8 mouse cellular contexts compared by ENCODE assay signal in genomic region chr4:46038591-46038891, GRCm38 (mm10). TPM values are rescaled to one million over a fixed set of nuclear protein-coding genes. Genes with fewer than 3 reads are reported as not detected.
DNase-seq lines count a peak whose midpoint lies in the region; ATAC-seq and TF ChIP-seq lines count a peak whose summit lies in the region.

No protein-coding gene starts in this region.

- peaks cover 52% of the 10 kb centered on the region for H3K4me1 ChIP-seq in heart, embryonic 15.5 days (replicated peaks)
- 0 out of 2 replicates have a peak, but pooled peaks cover 2% of the 10 kb centered on the region for H3K4me1 ChIP-seq in brown adipose tissue, adult 24 weeks (ENCODE audit: control insufficient read depth, insufficient read depth, insufficient read length, low read length)
- H3K4me1 ChIP-seq in hindbrain, postnatal 0 days (ENCODE audit: insufficient read depth, low read length) = peaks cover 5% of the 10 kb centered on the region; the same call in 1 of the 2 replicates
- peaks cover 26% of the 10 kb centered on the region for H3K4me1 ChIP-seq in midbrain, embryonic 13.5 days (replicated peaks)

- peak overlapping the region; percentile 85 for H3K9ac ChIP-seq in heart, embryonic 15.5 days
- H3K9ac ChIP-seq in hindbrain, postnatal 0 days (replicated peaks; ENCODE audit: low read length) = no peak overlapping the region; the same call in 1 of the 2 replicates
- H3K9ac ChIP-seq in midbrain, embryonic 13.5 days (replicated peaks) = peak overlapping the region; percentile 66; the same call in 1 of the 2 replicates

- H3K4me2 ChIP-seq in heart, embryonic 15.5 days = peak overlapping the region; percentile 92
- H3K4me2 ChIP-seq in hindbrain, postnatal 0 days (ENCODE audit: low read depth, low read length) = peak overlapping the region; percentile 100
- peak overlapping the region; percentile 95 for H3K4me2 ChIP-seq in midbrain, embryonic 13.5 days (replicated peaks)

- H3K27me3 ChIP-seq in heart, embryonic 15.5 days = peaks cover 19% of the 10 kb centered on the region; the same call in 1 of the 2 replicates
- peaks cover 35% of the 10 kb centered on the region for H3K27me3 ChIP-seq in hindbrain, postnatal 0 days (ENCODE audit: insufficient read depth, low read length)
- H3K27me3 ChIP-seq in midbrain, embryonic 13.5 days = peaks cover 50% of the 10 kb centered on the region

- peak overlapping the region; percentile 97 for H3K27ac ChIP-seq in heart, embryonic 15.5 days
- no peak overlapping the region for H3K27ac ChIP-seq in brown adipose tissue, adult 24 weeks (replicated peaks; ENCODE audit: low read depth, low read length)
- no peak overlapping the region for H3K27ac ChIP-seq in hindbrain, postnatal 0 days
- no peak overlapping the region for H3K27ac ChIP-seq in midbrain, embryonic 13.5 days

- H3K9me3 ChIP-seq in heart, embryonic 15.5 days (replicated peaks) = no peaks in the 10 kb centered on the region
- H3K9me3 ChIP-seq in hindbrain, postnatal 0 days (ENCODE audit: low read length) = no peaks in the 10 kb centered on the region
- no peaks in the 10 kb centered on the region for H3K9me3 ChIP-seq in midbrain, embryonic 13.5 days

- DNase-seq in heart, postnatal 25 days (ENCODE audit: low spot score) = no peak
- DNase-seq in hindbrain, postnatal 0 days (ENCODE audit: low spot score) = no peak
- no peak for DNase-seq in spleen, adult 12 weeks (ENCODE audit: low spot score)
- no peak for DNase-seq in left cerebral cortex, postnatal 10 days (ENCODE audit: extremely low spot score in 1 of 2, low spot score in 2 of 2)

- intact Hi-C loops in heart, postnatal 25 days (cut with DNase I) = loop anchor here (5.0 kb wide), 1 partner anchor 74 kb away; no protein-coding TSS in a partner anchor
- intact Hi-C loops in left cerebral cortex, postnatal 10 days (cut with DNase I) = loop anchor here (5.0 kb wide), 1 partner anchor 79 kb away; no protein-coding TSS in a partner anchor

- H3K4me3 ChIP-seq in heart, embryonic 15.5 days = peak overlapping the region; percentile 80
- peak overlapping the region; percentile 80 for H3K4me3 ChIP-seq in brown adipose tissue, adult 24 weeks (ENCODE audit: insufficient read depth, low read depth, low read length)
- peak overlapping the region; percentile 63 for H3K4me3 ChIP-seq in hindbrain, postnatal 0 days (ENCODE audit: low read length)
- peak overlapping the region; percentile 50 for H3K4me3 ChIP-seq in midbrain, embryonic 13.5 days (replicated peaks)

- H3K36me3 ChIP-seq in heart, embryonic 15.5 days = no peaks in the 10 kb centered on the region
- H3K36me3 ChIP-seq in hindbrain, postnatal 0 days (ENCODE audit: insufficient read depth, low read length) = no peaks in the 10 kb centered on the region
- no peaks in the 10 kb centered on the region for H3K36me3 ChIP-seq in midbrain, embryonic 13.5 days

- WGBS in heart, embryonic 15.5 days = 7% methylated on average over 12 of the region's 12 CpGs
- 11% methylated on average over 12 of the region's 12 CpGs for WGBS in hindbrain, postnatal 0 days
- WGBS in midbrain, embryonic 13.5 days = 12% methylated on average over 12 of the region's 12 CpGs

- ATAC-seq in heart, embryonic 15.5 days (replicated peaks; ENCODE audit: insufficient number of reproducible peaks, insufficient read depth, low FRiP score, low read depth) = no peak
- no peak for ATAC-seq in hindbrain, postnatal 0 days
- ATAC-seq in midbrain, embryonic 13.5 days = no peak
- no peak for ATAC-seq in CD4-positive, CD25-positive, alpha-beta regulatory T cell, adult 4 months

- TF ChIP-seq CTCF in hindbrain, postnatal 0 days (IDR thresholded peaks at IDR 0.05; ENCODE audit: low read depth) = no peak

RNA-seq across cellular contexts. Expression of gene Tmod1, which starts 0.2 kb away (rescaled TPM):
- 170 and 195 TPM in 2 replicates for polyA plus RNA-seq in heart, embryonic 15.5 days (2015; fragmentation: Nextera tagmentation; extraction: Ambion mirVana)
- 100 to 1,000 TPM; 279 to 317 TPM for total RNA-seq in heart, postnatal 25 days (2021)
- 2.3 and 5.8 TPM in 2 replicates for polyA plus RNA-seq in brown adipose tissue, adult 24 weeks (2012; ENCODE audit: insufficient read depth, insufficient read length, missing spikeins)
- total RNA-seq in hindbrain, postnatal 0 days (2014; rRNA removed) = 0.58 and 1.3 TPM in 2 replicates
- 2.3 and 2.5 TPM in 2 replicates for polyA plus RNA-seq in hindbrain, postnatal 0 days (2015; fragmentation: Nextera tagmentation; extraction: Ambion mirVana)
- 0.39 and 0.76 TPM in 2 replicates for polyA plus RNA-seq in midbrain, embryonic 13.5 days (2015; fragmentation: Nextera tagmentation; extraction: Ambion mirVana)
- 1 to 10 TPM; 2.0 to 4.2 TPM for polyA plus RNA-seq in CD4-positive, CD25-positive, alpha-beta regulatory T cell, adult 4 months (2017; shearing (Covaris generic))
- 10 to 100 TPM; 10.5 to 11.3 TPM for total RNA-seq in left cerebral cortex, postnatal 10 days (2021)

Comparison
In these comparisons a context has a peak if more than half of its experiments do, and no peak if none do; other contexts are left out.
1. RNA of gene Tmod1, which starts 0.2 kb away (polyA plus RNA-seq): 170 to 195 TPM in heart, embryonic 15.5 days; 2.0 to 4.2 TPM in CD4-positive, CD25-positive, alpha-beta regulatory T cell, adult 4 months, 2.3 to 5.8 TPM in brown adipose tissue, adult 24 weeks, 2.3 to 2.5 TPM in hindbrain, postnatal 0 days and 0.39 to 0.76 TPM in midbrain, embryonic 13.5 days; every median in the first group is over 10 times any median in the second.
2. Peak in every context shown above with its lines, with median percentiles within 50 percentile points of each other: H3K4me2 ChIP-seq and H3K4me3 ChIP-seq.